Mouse (Mus musculus): ENCODE measurements around the gene Mapt. TPM values are rescaled to one million over a fixed set of nuclear protein-coding genes. Genes with fewer than 3 reads are reported as not detected.

Mapt gene
- polyA plus RNA-seq, 1 experiment, result 53.4 TPM

DNA sequence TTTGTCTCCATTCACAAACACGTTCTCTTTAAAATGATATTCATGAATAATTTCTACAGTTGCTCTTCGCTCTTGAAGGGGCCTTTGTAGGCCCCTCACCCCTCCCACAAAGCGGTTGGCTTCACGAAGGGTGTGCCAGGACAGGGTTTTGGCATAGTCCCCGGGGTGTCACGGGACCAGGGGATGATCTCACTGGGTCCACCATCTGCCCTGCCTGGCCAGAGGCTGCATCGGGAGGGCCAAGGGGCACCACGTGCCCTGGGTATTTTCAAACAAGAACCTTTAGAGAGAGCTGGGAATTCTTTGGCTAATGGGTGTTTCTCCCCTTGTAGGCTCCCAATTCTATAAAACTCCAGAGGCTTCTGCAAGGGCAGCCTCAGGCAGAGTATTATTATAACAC is 41.2 kb downstream of the Mapt start:
- TF ChIP-seq CTCF (conservative IDR thresholded peaks at IDR 0.05; ENCODE audit: insufficient read depth, insufficient read length, low read depth, low read length) (no peak), POLR2A (IDR thresholded peaks at IDR 0.05; ENCODE audit: low read depth, low read length) (no peak)
- H3K27ac ChIP-seq (ENCODE audit: insufficient read depth, low read depth, low read length), result peak overlapping the region; percentile 89
- peak; percentile 96 for DNase-seq
- H3K27me3 ChIP-seq (replicated peaks; ENCODE audit: control insufficient read depth, insufficient read depth, low read length), result no peaks in the 10 kb centered on the region
- H3K36me3 ChIP-seq (ENCODE audit: control insufficient read depth, insufficient read depth, low read length), result no peaks in the 10 kb centered on the region
- peaks cover 40% of the 10 kb centered on the region for H3K4me1 ChIP-seq (ENCODE audit: control insufficient read depth, insufficient read depth, low read length)
- H3K4me3 ChIP-seq (ENCODE audit: insufficient read depth, low read depth, low read length), result no peak overlapping the region
- 58% methylated on average over 8 of the region's 8 CpGs for WGBS

GRCm38 (mm10) chr11:104275765-104276164 is 44.6 kb downstream of the Mapt start:
- DNase-seq, result no peak
- H3K36me3 ChIP-seq (ENCODE audit: control insufficient read depth, insufficient read depth, low read length), result no peaks in the 10 kb centered on the region
- TF ChIP-seq POLR2A (IDR thresholded peaks at IDR 0.05; ENCODE audit: low read depth, low read length), result no peak
- TF ChIP-seq CTCF (conservative IDR thresholded peaks at IDR 0.05; ENCODE audit: insufficient read depth, insufficient read length, low read depth, low read length), result no peak
- H3K4me3 ChIP-seq (ENCODE audit: insufficient read depth, low read depth, low read length), result no peak overlapping the region
- no peak overlapping the region for H3K27ac ChIP-seq (ENCODE audit: insufficient read depth, low read depth, low read length)
- WGBS, result 87% methylated on average over 7 of the region's 7 CpGs
- H3K27me3 ChIP-seq (replicated peaks; ENCODE audit: control insufficient read depth, insufficient read depth, low read length), result no peaks in the 10 kb centered on the region
- peaks cover 18% of the 10 kb centered on the region for H3K4me1 ChIP-seq (ENCODE audit: control insufficient read depth, insufficient read depth, low read length)

DNA sequence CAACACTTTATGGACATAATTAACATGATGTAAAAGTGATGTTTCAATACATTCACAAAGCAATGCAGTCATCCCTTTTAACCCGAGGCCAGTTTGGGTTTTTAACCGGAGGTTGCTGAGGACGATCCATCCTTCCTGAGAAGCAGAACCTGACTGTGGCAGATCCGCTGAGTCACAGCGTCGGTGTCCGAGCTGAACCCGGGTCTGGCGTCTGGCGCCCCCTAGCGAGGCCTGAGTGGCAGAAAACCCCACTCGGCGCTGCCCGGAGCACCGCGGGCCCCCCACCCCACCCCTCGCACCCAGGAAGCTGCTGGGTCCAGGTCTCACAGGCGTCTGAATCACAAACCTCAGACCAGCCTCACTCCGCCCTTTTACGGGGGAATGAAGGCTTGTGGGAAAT is 47.0 kb downstream of the Mapt start:
- DNase-seq, result peak; percentile 80
- TF ChIP-seq POLR2A (IDR thresholded peaks at IDR 0.05; ENCODE audit: low read depth, low read length), result no peak
- peak; percentile 72 for TF ChIP-seq CTCF (conservative IDR thresholded peaks at IDR 0.05; ENCODE audit: insufficient read depth, insufficient read length, low read depth, low read length)

GRCm38 (mm10) chr11:104279049-104279448 is 47.9 kb downstream of the Mapt start:
- H3K36me3 ChIP-seq (ENCODE audit: control insufficient read depth, insufficient read depth, low read length), result no peaks in the 10 kb centered on the region
- H3K4me1 ChIP-seq (ENCODE audit: control insufficient read depth, insufficient read depth, low read length), result peaks cover 8% of the 10 kb centered on the region; the same call in 1 of the 2 replicates
- H3K4me3 ChIP-seq (ENCODE audit: insufficient read depth, low read depth, low read length), result no peak overlapping the region
- no peak for DNase-seq
- H3K27ac ChIP-seq (ENCODE audit: insufficient read depth, low read depth, low read length), result no peak overlapping the region
- 69% methylated on average over 4 of the region's 4 CpGs for WGBS
- TF ChIP-seq POLR2A (IDR thresholded peaks at IDR 0.05; ENCODE audit: low read depth, low read length) (no peak), CTCF (conservative IDR thresholded peaks at IDR 0.05; ENCODE audit: insufficient read depth, insufficient read length, low read depth, low read length) (no peak)
- no peaks in the 10 kb centered on the region for H3K27me3 ChIP-seq (replicated peaks; ENCODE audit: control insufficient read depth, insufficient read depth, low read length)

More for the DNA sequence above, 47.0 kb downstream of the Mapt start:
- H3K27me3 ChIP-seq (replicated peaks; ENCODE audit: control insufficient read depth, insufficient read depth, low read length), result no peaks in the 10 kb centered on the region
- H3K27ac ChIP-seq (ENCODE audit: insufficient read depth, low read depth, low read length), result no peak overlapping the region
- 6% methylated on average over 20 of the region's 20 CpGs for WGBS
- no peak overlapping the region for H3K4me3 ChIP-seq (ENCODE audit: insufficient read depth, low read depth, low read length)
- peaks cover 10% of the 10 kb centered on the region; the same call in 1 of the 2 replicates for H3K4me1 ChIP-seq (ENCODE audit: control insufficient read depth, insufficient read depth, low read length)
- H3K36me3 ChIP-seq (ENCODE audit: control insufficient read depth, insufficient read depth, low read length), result no peaks in the 10 kb centered on the region

DNA sequence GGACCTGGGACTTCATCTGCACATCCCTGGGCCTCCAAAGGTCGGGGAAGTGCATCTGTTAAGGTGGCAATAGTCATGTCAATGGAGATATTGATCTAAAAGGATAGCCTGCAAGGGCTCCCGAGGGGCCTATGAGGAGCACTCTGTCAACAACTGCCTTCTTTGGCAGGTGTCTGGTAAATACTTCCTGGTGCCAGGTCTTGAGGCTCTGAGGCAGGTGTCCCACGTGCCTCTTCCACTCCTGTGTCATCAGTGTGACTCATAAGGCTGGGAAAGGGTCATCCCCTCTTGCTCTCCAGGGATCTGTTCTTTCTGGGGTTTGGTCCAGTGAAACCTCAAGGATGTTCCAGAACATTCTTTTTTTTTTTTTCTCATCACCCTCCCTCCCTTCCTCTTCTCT is 48.3 kb downstream of the Mapt start:
- WGBS, result 58% methylated on average over 3 of the region's 3 CpGs
- Histone ChIP-seq H3K4me1 (ENCODE audit: control insufficient read depth, insufficient read depth, low read length) (peaks cover 8% of the 10 kb centered on the region; the same call in 1 of the 2 replicates), H3K27me3 (replicated peaks; ENCODE audit: control insufficient read depth, insufficient read depth, low read length) (no peaks in the 10 kb centered on the region), H3K27ac (ENCODE audit: insufficient read depth, low read depth, low read length) (no peak overlapping the region), H3K4me3 (ENCODE audit: insufficient read depth, low read depth, low read length) (no peak overlapping the region), H3K36me3 (ENCODE audit: control insufficient read depth, insufficient read depth, low read length) (no peaks in the 10 kb centered on the region)
- no peak for TF ChIP-seq CTCF (conservative IDR thresholded peaks at IDR 0.05; ENCODE audit: insufficient read depth, insufficient read length, low read depth, low read length)
- TF ChIP-seq POLR2A (IDR thresholded peaks at IDR 0.05; ENCODE audit: low read depth, low read length), result no peak
- DNase-seq, result no peak

GRCm38 (mm10) chr11:104281501-104281900 is 50.3 kb downstream of the Mapt start:
- H3K4me3 ChIP-seq (ENCODE audit: insufficient read depth, low read depth, low read length), result no peak overlapping the region
- TF ChIP-seq POLR2A (IDR thresholded peaks at IDR 0.05; ENCODE audit: low read depth, low read length) (no peak), CTCF (conservative IDR thresholded peaks at IDR 0.05; ENCODE audit: insufficient read depth, insufficient read length, low read depth, low read length) (no peak)
- H3K27me3 ChIP-seq (replicated peaks; ENCODE audit: control insufficient read depth, insufficient read depth, low read length), result no peaks in the 10 kb centered on the region
- H3K27ac ChIP-seq (ENCODE audit: insufficient read depth, low read depth, low read length), result 0 out of 2 replicates have a peak overlapping the region, but pooled peaks have one; percentile 8
- no peaks in the 10 kb centered on the region for H3K36me3 ChIP-seq (ENCODE audit: control insufficient read depth, insufficient read depth, low read length)
- DNase-seq, result peak; percentile 79
- peaks cover 5% of the 10 kb centered on the region; the same call in 1 of the 2 replicates for H3K4me1 ChIP-seq (ENCODE audit: control insufficient read depth, insufficient read depth, low read length)
- 72% methylated on average over 5 of the region's 5 CpGs for WGBS

GRCm38 (mm10) chr11:104287113-104287512 is 55.9 kb downstream of the Mapt start:
- TF ChIP-seq POLR2A (IDR thresholded peaks at IDR 0.05; ENCODE audit: low read depth, low read length), result no peak
- TF ChIP-seq CTCF (conservative IDR thresholded peaks at IDR 0.05; ENCODE audit: insufficient read depth, insufficient read length, low read depth, low read length), result no peak
- Histone ChIP-seq H3K27ac (ENCODE audit: insufficient read depth, low read depth, low read length) (no peak overlapping the region), H3K4me1 (ENCODE audit: control insufficient read depth, insufficient read depth, low read length) (peaks cover 8% of the 10 kb centered on the region), H3K36me3 (ENCODE audit: control insufficient read depth, insufficient read depth, low read length) (no peaks in the 10 kb centered on the region), H3K27me3 (replicated peaks; ENCODE audit: control insufficient read depth, insufficient read depth, low read length) (no peaks in the 10 kb centered on the region), H3K4me3 (ENCODE audit: insufficient read depth, low read depth, low read length) (no peak overlapping the region)
- no peak for DNase-seq
- 97% methylated on average over 18 of the region's 18 CpGs for WGBS
